Mouse (Mus musculus): ENCODE data around the gene Pabpc4.

The Pabpc4 gene

DNA sequence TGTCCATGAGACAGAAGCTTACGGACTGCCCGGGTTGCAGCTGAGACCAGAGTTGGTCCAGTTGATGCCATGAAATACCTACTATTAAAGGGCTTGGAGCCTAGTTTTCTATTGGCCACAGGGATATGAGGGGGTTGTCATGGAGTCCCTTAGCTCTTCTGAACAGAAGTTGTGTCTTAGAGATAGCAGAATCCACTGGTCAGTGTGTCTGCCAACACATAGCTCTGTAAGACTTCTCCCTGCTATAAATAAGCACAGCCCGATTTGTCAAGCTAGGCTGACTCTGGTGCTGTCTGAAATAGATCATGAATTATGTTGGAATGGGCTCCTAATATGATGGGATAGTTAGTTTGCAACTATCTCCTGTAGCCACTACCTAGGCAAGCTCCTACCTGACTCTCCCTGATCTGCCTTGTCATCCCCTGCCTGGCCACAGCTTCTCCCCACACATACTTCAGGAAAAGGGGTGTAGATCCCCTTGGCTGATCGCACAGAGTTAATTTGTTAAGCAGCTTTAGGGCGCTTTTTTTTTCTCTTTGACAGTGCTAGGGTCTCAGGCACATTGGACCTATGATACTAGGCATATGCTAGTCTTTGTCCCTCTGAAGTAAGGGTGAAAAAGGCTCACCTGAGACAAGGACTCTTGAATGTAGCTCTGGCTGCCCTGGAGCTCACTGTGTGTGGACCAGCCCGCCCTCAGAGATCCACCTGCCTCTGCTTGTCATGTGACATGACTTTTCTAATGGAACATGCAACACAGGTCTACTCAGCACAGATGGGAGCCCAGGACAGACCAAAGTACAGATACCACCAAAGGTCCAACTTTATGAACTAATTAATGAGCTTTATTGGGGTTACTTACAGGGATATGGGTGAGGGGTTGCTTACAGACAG is 22.8 kb downstream of the Pabpc4 start:
- CTCF ChIA-PET, result interaction anchor here in 2 of 4 experiments (0.8 to 1.3 kb wide), 4 partner anchors 10 to 48 kb away, joined by 3 to 5 read pairs (median 3); no protein-coding TSS in a partner anchor
- POLR2A ChIA-PET, result interaction anchor here (0.5 to 3.3 kb wide), 47 partner anchors 8 to 399 kb away, joined by 3 to 32 read pairs (median 4); partner anchors contain the start of genes Bmp8a (in 1 of the 4), Oxct2a (in 1 of the 4), Ppie (in 1 of the 4) and Trit1 (in 1 of the 4)

DNA sequence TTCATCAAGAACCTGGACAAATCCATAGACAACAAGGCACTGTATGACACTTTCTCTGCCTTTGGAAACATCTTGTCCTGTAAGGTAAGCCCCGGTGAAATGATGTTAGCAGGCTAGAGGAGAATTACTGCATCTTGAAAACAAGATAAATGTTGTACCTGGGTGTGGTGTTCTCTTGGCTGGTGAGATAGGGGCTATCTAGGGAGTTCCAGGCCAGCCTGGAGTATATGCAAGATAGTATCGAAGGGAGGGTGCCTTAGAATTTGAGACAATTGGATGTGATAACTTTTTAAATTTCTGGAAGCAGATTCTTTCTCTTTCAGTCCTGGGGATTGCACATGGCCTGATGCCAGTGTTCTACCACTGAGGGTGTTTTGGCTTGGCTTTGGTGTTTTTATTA is 24.6 kb downstream of the Pabpc4 start:
- ChIA-PET POLR2A (interaction anchor here in 3 of 4 experiments (0.5 to 3.2 kb wide), 8 partner anchors 8 to 106 kb away, joined by 3 to 32 read pairs (median 4); no protein-coding TSS in a partner anchor), CTCF (interaction anchor here in 1 of 4 experiments (0.9 kb wide), 1 partner anchor 19 kb away, joined by 3 read pairs; no protein-coding TSS in a partner anchor)

DNA sequence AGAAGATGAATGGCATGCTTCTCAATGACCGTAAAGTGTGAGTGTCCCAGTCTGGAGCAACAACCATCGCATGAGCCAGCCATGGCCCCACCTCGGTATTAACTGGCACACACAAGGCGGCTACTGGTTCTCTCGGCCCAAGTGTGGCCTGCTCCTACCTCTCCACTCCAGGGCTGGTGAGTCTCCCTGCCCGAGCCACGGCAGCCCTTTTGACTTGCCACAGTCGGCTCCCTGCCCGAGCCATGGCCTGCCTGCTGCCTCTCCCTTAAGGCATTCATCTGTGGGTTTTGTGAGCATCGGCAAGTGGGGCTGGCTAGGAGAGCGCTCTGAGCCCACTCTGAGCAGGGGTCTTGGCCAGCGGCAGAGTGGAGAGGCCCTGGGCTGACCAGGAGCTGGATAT is 26.9 kb downstream of the Pabpc4 start:
- ChIA-PET POLR2A (interaction anchor here in 3 of 4 experiments (0.7 to 2.0 kb wide), 4 partner anchors 11 to 149 kb away, joined by 3 to 11 read pairs (median 4); partner anchors contain the start of gene Pabpc4 (in 1 of the 3)), CTCF (interaction anchor here in 1 of 4 experiments (0.6 kb wide), 1 partner anchor 261 kb away, joined by 4 read pairs; no protein-coding TSS in a partner anchor)

DNA sequence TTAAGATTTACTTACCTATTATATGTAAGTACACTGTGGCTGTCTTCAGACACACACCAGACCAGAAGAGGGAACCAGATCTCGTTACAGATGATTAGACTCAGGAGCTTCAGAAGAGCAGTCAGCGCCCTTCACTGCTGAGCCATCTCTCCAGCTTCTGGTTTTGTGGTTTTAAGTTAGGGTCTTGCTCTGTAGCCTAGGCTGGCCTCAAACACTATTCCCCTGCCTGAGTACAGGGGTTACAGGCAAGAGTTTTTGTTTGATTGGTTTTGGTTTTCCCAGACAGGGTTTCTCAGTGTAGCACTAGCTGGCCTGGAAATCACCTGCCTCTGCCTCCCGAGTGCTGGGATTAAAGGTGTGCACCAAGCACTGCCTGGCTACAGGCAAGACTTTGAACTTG is 30.2 kb downstream of the Pabpc4 start:
- POLR2A ChIA-PET, result interaction anchor here in 1 of 4 experiments (0.6 to 1.9 kb wide), 3 partner anchors 8 to 165 kb away, joined by 3 to 5 read pairs (median 4); no protein-coding TSS in a partner anchor
- CTCF ChIA-PET, result interaction anchor here in 2 of 4 experiments (0.5 to 0.6 kb wide), 2 partner anchors 15 to 235 kb away, joined by 4 to 11 read pairs; no protein-coding TSS in a partner anchor

DNA sequence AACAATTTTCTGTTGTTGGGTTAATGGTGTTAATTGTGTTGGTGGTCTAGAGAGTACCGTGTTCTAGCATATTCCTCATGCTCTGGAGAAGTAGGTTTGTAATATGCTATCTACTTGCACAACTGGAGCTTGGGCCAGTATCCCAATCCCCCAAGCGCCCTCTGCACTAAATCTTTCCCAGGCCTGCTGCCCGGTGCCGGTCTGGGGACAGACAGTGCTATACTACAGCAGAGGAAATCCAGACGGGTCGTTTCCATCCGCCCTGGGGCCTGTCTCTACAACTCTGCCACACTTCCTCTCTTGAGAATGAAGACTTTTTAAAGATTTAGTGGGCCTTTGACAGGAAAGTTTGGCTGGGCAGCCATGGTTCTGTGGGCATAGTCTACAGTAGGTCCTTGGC is 30.8 kb downstream of the Pabpc4 start:
- POLR2A ChIA-PET, result interaction anchor here in 1 of 4 experiments (1.1 to 5.8 kb wide), 7 partner anchors 8 to 429 kb away, joined by 3 to 33 read pairs (median 4); no protein-coding TSS in a partner anchor

DNA sequence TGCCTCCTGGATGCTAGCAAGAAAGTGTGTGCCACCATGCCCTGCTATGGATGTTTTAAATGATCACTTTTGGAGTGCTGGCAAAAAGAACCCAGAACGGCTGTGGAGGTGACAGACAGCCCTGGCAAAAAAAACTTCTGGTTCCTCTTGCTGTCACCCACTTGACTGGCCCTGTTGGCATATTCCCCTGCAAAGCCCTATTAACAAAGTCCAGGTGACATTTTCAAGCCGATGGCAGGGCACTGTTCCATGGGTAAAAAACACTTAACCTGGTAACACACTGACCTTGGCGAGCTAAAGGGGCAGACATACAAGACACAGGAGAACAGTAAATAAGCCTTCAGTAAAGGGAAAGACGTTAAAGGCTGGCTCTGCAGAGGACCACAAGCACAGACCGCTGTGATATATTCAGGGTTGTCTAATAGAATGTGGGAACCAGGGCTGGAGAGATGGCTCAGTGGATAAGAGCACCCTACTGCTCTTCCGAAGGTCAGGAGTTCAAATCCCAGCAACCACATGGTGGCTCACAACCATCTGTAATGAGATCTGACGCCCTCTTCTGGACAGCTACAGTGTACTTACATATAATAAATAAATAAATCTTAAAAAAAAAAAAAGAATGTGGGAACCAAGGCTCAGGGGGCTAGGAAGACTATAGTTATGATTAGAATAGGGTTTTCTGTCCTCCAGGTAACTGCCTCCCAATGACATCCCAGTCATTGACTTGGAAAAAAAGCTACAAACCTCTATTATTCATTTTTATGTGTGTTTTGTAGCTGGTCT is 31.7 kb downstream of the Pabpc4 start:
- ChIA-PET POLR2A (interaction anchor here in 2 of 4 experiments (0.8 to 5.8 kb wide), 12 partner anchors 8 to 428 kb away, joined by 3 to 33 read pairs (median 4); no protein-coding TSS in a partner anchor), CTCF (interaction anchor here in 2 of 4 experiments (0.6 to 0.7 kb wide), 3 partner anchors 9 to 294 kb away, joined by 3 to 4 read pairs (median 3); no protein-coding TSS in a partner anchor)

More for the DNA sequence above, 30.8 kb downstream of the Pabpc4 start:
- CTCF ChIA-PET, result interaction anchor here in 2 of 4 experiments (0.5 to 0.7 kb wide), 2 partner anchors 31 to 98 kb away, joined by 3 to 4 read pairs; no protein-coding TSS in a partner anchor

DNA sequence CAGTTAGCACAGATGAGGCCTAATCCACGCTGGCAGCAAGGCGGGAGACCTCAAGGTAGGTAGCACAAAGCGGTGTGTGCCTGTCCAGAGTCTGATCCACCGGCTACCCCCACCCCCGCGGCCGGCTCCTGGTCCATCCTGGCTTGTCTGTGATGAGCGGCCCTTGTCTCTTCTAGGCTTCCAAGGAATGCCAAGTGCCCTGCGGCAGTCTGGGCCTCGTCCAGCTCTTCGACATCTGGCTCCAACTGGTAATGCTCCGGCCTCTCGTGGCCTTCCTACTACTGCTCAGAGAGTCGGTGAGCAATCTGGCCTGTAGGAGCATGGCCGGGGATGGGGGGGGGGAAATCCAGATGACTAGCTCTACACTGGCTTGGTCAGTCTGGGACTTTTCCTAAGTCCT is 32.9 kb downstream of the Pabpc4 start:
- POLR2A ChIA-PET, result interaction anchor here in 3 of 4 experiments (0.6 to 5.8 kb wide), 12 partner anchors 9 to 543 kb away, joined by 3 to 33 read pairs (median 4); no protein-coding TSS in a partner anchor
- CTCF ChIA-PET, result interaction anchor here in 2 of 4 experiments (0.6 to 1.6 kb wide), 3 partner anchors 10 to 61 kb away, joined by 3 to 4 read pairs (median 3); no protein-coding TSS in a partner anchor

DNA sequence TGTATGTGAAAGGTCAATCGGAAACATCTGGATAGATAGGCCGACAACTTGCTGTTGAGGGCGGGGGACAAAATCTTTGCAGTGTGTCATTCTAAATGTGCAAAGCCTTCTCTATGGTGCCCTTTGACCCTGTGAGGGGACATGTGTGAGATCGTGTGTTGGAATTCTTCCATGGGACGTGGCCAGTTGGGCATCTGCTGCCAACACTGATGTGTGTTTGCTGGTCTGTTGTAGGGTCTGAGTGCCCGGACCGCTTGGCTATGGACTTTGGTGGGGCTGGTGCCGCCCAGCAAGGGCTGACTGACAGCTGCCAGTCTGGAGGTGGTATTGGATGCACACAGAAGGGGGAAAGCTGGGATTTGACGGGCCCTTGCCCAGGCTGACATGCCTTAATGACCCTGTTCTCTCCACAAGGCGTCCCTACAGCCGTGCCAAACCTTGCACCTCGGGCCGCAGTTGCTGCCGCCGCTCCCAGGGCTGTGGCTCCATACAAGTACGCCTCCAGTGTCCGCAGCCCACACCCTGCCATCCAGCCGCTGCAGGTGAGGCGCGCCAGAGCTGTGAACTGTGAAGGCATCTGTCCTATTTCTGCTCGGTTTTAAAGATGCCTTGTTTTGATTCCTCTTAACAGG is 33.5 kb downstream of the Pabpc4 start:
- ChIA-PET POLR2A (interaction anchor here in 3 of 4 experiments (0.5 to 5.8 kb wide), 14 partner anchors 8 to 543 kb away, joined by 3 to 33 read pairs (median 3); no protein-coding TSS in a partner anchor), CTCF (interaction anchor here in 1 of 4 experiments (0.9 to 1.6 kb wide), 2 partner anchors 10 to 11 kb away, joined by 3 to 4 read pairs; no protein-coding TSS in a partner anchor)

DNA sequence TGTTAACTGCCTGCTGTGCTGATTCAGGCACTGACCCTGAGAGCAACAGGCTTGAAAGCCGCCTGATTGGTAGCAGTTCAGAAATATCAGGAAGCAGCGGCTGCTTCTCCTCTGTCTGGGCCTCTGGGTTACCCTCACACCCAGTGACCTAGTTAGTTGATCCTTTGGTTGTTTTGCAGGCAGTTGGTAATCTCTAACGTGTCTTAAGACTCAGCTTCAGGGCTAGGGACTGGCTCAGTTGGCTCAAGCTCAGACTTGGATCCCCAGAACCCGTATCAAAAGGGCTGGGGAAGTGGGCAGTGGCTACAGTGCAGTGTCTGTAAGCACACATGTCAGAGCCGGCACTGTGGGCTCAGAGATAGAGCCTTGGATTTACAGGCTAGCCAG is 34.0 kb downstream of the Pabpc4 start:
- CTCF ChIA-PET, result interaction anchor here in 1 of 4 experiments (1.6 kb wide), 1 partner anchor 9 kb away, joined by 4 read pairs; no protein-coding TSS in a partner anchor
- POLR2A ChIA-PET, result interaction anchor here in 3 of 4 experiments (0.5 to 5.8 kb wide), 10 partner anchors 8 to 371 kb away, joined by 3 to 33 read pairs (median 3); no protein-coding TSS in a partner anchor

DNA sequence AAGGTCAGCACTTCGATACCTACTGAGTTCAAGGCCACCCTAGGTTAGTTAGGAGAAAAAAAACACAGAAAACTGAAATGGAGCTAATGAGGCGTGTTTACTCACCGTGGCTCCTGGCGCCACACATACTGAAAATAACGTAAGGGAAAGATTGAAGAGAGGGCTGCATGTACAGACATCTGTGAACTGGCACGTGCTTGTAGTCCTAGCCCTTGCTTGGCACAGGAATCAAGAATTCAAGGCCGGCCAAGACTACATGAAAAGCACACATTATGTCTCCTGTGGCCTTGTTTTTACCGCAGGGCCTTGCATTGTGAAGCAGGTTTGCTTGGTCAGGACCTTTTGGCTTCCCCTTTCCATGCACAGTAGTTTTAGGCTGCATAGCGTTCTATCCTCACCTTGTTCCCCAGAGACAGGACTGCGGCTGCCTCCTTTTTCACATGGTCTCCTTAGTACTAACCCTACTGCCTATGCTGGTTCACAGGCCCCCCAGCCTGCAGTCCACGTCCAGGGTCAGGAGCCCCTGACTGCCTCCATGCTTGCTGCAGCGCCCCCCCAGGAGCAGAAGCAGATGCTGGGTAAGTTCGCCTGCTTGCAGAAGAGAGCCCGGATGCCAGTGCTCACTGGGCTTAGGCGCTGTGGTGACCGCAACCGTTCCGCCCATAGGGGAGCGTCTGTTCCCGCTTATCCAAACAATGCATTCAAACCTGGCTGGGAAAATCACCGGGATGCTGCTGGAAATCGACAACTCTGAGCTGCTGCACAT is 35.2 kb downstream of the Pabpc4 start:
- ChIA-PET POLR2A (interaction anchor here in 3 of 4 experiments (0.8 to 5.8 kb wide), 11 partner anchors 9 to 112 kb away, joined by 3 to 33 read pairs (median 4); no protein-coding TSS in a partner anchor), CTCF (interaction anchor here in 1 of 4 experiments (0.8 kb wide), 1 partner anchor 8 kb away, joined by 3 read pairs; no protein-coding TSS in a partner anchor)

DNA sequence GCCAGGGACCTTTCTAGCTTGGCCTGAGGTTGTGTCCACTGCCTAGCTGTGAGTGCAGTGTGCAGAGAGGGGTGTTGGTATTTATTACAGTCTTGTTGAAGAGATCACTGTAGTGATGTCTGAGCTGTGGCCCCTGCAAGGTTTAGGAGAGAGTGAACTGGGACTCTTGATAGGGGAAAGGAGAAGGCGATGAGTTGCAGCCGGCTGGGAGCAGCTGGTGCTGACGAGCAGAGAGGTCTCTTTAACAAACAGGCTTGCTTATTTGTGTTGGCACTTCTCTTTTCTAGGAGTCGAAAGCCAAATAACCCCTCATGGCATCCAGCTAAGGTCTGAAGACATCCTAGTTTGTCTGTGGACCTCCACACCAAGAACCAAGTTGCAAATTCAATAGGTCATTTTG is 36.1 kb downstream of the Pabpc4 start:
- ChIA-PET CTCF (interaction anchor here in 1 of 4 experiments (0.6 kb wide), 1 partner anchor 1781 kb away, joined by 3 read pairs; no protein-coding TSS in a partner anchor), POLR2A (interaction anchor here in 2 of 4 experiments (0.8 to 5.8 kb wide), 4 partner anchors 8 to 44 kb away, joined by 3 to 33 read pairs (median 14); no protein-coding TSS in a partner anchor)

DNA sequence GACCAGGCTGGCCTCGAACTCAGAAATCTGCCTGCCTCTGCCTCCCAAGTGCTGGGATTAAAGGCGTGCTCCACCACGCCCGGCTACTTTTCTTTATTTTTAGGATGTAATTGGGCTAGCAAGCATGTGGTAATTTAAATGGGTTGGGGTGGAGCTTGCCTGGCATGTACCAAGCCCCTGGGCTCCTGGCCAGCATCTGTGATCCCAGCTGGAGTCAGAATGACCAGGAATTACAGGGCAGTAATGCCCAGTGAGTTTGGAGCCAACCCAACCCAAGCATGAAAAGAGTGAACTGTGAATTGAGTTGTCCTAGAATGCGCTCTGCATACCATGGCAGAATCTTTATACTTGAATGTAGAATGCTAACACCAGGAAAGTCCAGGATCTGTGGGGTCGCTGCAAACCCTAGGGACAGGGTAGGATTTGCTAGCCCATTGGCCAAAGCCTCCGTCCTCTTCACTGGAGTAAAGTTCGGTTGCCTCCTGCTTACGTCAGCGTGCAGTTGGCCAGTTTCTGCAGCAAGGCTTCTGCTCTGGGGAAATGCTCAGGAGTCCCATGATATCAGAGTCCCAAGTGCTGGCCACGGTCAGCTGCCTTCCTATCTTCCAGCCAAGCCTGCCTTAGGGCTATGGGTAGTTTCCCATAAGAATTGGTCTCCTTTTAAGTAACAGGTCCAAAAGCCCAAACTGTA is 37.0 kb downstream of the Pabpc4 start:
- ChIA-PET CTCF (interaction anchor here in 2 of 4 experiments (0.9 to 2.3 kb wide), 6 partner anchors 9 to 639 kb away, joined by 3 to 11 read pairs (median 4); no protein-coding TSS in a partner anchor), POLR2A (interaction anchor here in 3 of 4 experiments (0.7 to 3.0 kb wide), 11 partner anchors 11 to 117 kb away, joined by 3 to 26 read pairs (median 7); partner anchors contain the start of gene Bmp8a (in 2 of the 3))

DNA sequence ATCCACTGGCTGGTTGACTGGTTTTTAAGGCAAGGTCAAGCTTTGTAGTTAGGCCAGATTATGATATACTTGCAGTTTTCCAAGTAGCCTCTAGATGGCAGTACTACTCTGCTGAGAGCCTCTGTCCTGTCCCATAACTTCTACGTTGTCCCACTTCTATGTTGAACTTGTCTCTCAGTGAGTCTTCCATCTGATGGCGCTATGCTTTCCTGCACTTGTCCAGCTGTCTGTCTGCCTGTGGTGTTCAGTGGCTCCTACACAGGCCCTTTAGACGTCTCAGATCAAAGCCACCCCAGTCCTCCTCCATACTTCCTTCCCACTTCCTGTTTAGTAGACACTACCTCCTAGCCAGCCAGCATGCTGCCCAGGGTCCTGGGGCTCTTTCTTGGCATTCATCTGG is 43.6 kb downstream of the Pabpc4 start:
- ChIA-PET POLR2A (interaction anchor here (0.7 to 4.8 kb wide), 29 partner anchors 9 to 311 kb away, joined by 3 to 33 read pairs (median 4); partner anchors contain the start of gene Bmp8a (in 1 of the 4)), CTCF (interaction anchor here (0.6 to 3.3 kb wide), 59 partner anchors 9 to 594 kb away, joined by 3 to 18 read pairs (median 4); partner anchors contain the start of genes Bmp8a (in 2 of the 4) and Oxct2a (in 1 of the 4))

DNA sequence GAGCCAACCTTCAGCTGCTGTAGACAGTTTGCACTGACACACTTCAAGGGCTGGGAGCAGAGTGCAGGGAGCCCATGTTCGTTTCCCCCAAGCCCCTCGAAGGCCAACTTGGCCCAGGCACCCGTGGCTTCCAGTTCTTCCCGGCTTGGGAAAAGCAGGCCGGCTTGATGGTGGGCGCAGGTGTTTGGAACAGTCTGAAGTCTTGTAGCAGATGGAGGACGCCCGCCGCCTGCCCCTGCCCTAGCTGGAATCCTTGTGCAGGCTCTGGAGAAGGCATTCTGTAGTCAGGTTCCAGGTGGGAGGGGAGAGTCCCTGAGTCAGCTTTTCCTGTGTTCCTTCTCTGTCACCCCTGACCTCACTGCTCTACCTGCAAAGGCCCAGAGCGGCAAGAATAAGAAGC is 44.8 kb downstream of the Pabpc4 start:
- CTCF ChIA-PET, result interaction anchor here (0.5 to 3.3 kb wide), 21 partner anchors 14 to 592 kb away, joined by 3 to 18 read pairs (median 5); partner anchors contain the start of genes Bmp8a (in 2 of the 4) and Oxct2a (in 1 of the 4)

DNA sequence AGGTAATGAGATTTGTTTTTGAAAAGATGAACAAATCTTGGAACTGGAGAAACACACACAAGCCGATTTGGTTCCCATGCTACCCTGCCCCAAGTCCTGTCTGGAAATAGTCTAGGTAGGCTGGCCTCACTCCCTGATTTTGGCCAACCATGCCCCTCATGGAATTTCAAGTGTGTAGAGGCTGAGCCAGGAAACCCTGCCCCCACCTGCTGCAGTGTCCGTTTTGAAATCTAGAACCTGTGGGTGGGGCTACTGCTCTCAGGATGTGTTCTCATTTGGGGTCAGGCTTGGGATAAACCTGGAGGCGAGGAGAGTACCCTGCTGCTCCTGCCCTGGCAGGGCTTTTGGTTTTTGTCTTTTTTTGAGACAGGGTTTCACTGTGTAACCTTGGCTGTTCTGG is 46.1 kb downstream of the Pabpc4 start:
- POLR2A ChIA-PET, result interaction anchor here in 2 of 4 experiments (0.8 to 3.5 kb wide), 7 partner anchors 12 to 83 kb away, joined by 4 to 33 read pairs (median 7); partner anchors contain the start of gene Bmp8a (in 1 of the 2)

More for the DNA sequence above, 44.8 kb downstream of the Pabpc4 start:
- POLR2A ChIA-PET, result interaction anchor here (0.5 to 4.8 kb wide), 34 partner anchors 9 to 1352 kb away, joined by 3 to 33 read pairs (median 4); partner anchors contain the start of genes Bmp8a (in 1 of the 4) and Ppie (in 1 of the 4)

More for the DNA sequence above, 46.1 kb downstream of the Pabpc4 start:
- CTCF ChIA-PET, result interaction anchor here in 3 of 4 experiments (0.5 to 3.3 kb wide), 4 partner anchors 8 to 84 kb away, joined by 3 to 18 read pairs (median 4); no protein-coding TSS in a partner anchor
